Mouse (Mus musculus) midbrain, embryonic 15.5 days (tissue): ENCODE results near the gene Heatr4. TPM values are rescaled to one million over a fixed set of nuclear protein-coding genes. Genes with fewer than 3 reads are reported as not detected.
"Not testable (repeated sequence)": the region's sequence is repeated elsewhere in the genome, so short reads cannot be mapped to it uniquely, and the experiment has no call there.

ENCODE experiments used
- ATAC-seq: fragments of 200-750 bp; cut with Nextera tagmentation; replicated peaks from 2 replicates; pipeline ENCODE4 v1.8.0; 2017; ENCODE audit warnings: moderate TSS enrichment
- H3K27ac ChIP-seq: fragments of 300-500 bp; sonication (generic); 2 replicates; pipeline ENCODE4 v1.5.1; 2015; ENCODE audit warnings: mild to moderate bottlenecking, inconsistent platforms
- H3K27me3 ChIP-seq: fragments of 300-500 bp; sonication (generic); replicated peaks from 2 replicates; pipeline ENCODE4 v1.6.1; 2015; ENCODE audit warnings: inconsistent platforms
- H3K36me3 ChIP-seq: fragments of 300-500 bp; sonication (generic); replicated peaks from 2 replicates; pipeline ENCODE4 v1.6.1; 2015; ENCODE audit warnings: inconsistent platforms
- H3K4me1 ChIP-seq: fragments of 300-500 bp; sonication (generic); 2 replicates; pipeline ENCODE4 v1.6.1; 2015; ENCODE audit warnings: inconsistent platforms
- H3K4me2 ChIP-seq: fragments of 300-500 bp; sonication (generic); 2 replicates; pipeline ENCODE4 v1.6.1; 2015; ENCODE audit warnings: inconsistent platforms, mild to moderate bottlenecking, moderate library complexity
- H3K4me3 ChIP-seq: fragments of 300-500 bp; sonication (generic); 2 replicates; pipeline ENCODE4 v1.5.1; 2015; ENCODE audit warnings: mild to moderate bottlenecking, inconsistent platforms
- H3K9ac ChIP-seq: fragments of 300-500 bp; sonication (generic); 2 replicates; pipeline ENCODE4 v1.6.1; 2015; ENCODE audit warnings: mild to moderate bottlenecking, inconsistent platforms
- H3K9me3 ChIP-seq: fragments of 300-500 bp; sonication (generic); 2 replicates; pipeline ENCODE4 v1.6.1; 2016; ENCODE audit warnings: inconsistent platforms
- WGBS: fragments of 180-500 bp; shearing (Covaris S2); methylation state at CpG from one replicate; pipeline ENCODE4 v1.1.7; 2015; ENCODE audit warnings: mixed read lengths; 5-methylcytosine and 5-hydroxymethylcytosine counted together
- polyA plus RNA-seq: library from polyadenylated mRNA; unstranded; fragments of >200 nt; fragmentation: Nextera tagmentation; extraction: Ambion mirVana; gene quantifications from 2 replicates; pipeline ENCODE4 v1.2.1, GENCODE M21; 2015

Heatr4 gene
- polyA plus RNA-seq: 0.09 TPM in 1 of 2 replicates, not detected in the other

DNA sequence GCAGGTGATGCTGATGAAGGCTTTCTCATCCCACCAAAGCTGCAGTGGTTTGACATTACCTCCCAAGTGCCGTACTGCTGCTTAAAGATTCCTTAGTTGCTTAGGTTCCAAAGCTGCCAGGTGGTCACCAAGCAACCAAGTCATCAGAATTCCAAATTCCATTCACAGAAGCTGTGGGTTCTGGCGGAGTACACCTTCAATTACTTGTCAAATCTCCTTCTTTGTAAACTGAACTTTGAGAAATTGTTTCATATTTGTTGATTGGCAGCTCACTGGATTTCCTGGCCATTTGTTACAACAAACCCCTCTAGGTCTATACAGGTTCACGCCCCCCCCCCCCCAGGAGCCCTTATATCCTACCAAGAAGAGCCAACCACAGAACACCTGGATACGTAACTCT is at the start of gene Heatr4:
Gene Heatr4 (minus strand): TSS at position 101 of the 400 bp plus-strand sequence.
- Histone ChIP-seq H3K27me3 (no peaks in the 10 kb centered on the region), H3K9me3 (no peaks in the 10 kb centered on the region), H3K27ac (no peak within 1 kb of the TSS), H3K4me1 (peaks cover 9% of the 10 kb centered on the region), H3K4me3 (no peak within 1 kb of the TSS), H3K4me2 (no peak within 1 kb of the TSS), H3K36me3 (no peaks in the 10 kb centered on the region), H3K9ac (no peak within 1 kb of the TSS)
- 74% methylated on average over 4 of the region's 4 CpGs for WGBS
- ATAC-seq: no peak

DNA sequence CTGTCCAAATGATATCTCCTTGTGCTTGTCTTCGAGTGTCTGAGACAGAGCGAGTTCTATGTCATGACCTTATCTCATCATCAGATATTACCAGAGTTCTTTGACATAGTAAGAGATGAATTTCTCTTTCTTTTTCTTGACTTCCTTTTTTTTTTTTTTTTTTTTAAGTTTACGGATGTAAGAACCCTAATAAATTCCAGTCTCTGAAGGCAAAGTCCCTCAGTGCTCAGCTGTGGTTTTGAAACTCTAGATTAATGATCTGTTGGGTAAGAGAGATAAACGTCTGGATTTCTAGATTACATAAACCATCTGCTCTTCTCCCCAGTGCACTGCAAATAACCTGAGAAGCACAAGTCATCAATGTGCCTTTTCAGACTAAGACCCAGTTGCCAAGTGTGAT is 49.5 kb upstream of the Heatr4 start:
- Histone ChIP-seq H3K4me1 (no peaks in the 10 kb centered on the region), H3K4me3 (no peak overlapping the region), H3K9me3 (no peaks in the 10 kb centered on the region), H3K4me2 (no peak overlapping the region), H3K9ac (no peak overlapping the region), H3K36me3 (no peaks in the 10 kb centered on the region), H3K27me3 (0 out of 2 replicates have a peak, but pooled peaks cover 4% of the 10 kb centered on the region), H3K27ac (no peak overlapping the region)
- 80% methylated on average over 4 of the region's 4 CpGs for WGBS
- no peak for ATAC-seq

DNA sequence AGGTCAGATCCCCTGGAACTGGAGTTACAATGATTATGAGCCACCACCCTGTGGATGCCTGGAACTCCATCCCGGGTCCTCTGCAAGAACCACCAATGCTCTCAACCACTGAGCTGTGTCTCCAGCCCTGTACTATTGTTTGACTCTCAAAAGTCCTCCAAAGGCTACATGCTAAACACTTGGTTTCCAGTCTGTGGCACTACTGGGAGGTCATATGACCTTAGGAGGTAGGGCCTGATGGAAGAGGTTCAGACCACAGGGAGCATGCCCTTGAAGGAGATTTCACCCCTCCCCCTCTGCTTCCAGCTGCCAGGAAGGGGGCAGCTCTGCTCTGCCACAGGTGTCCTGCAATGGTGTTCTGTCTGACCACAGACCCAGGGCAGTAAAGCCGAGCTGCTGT is 48.6 kb upstream of the Heatr4 start:
- H3K4me2 ChIP-seq: not testable (repeated sequence)

DNA sequence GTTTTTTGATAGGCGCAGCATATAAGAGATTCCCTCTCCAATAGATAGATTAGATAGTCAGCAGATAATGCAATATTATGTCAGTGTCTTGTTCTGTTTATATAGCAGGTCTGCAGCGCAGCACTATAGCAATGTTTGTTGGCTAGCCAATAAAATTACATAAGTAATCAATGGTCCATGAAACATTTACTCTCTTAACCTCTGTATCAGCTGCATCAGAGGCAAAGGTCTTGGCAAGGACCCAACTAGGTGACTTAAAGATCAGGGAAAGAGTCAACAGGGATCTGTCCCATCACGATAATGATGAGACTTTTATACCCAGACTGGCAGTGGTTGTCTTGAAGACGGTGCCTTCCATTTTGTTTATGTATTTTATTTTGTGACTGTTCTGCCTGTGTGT is 48.2 kb upstream of the Heatr4 start:
- no peaks in the 10 kb centered on the region for H3K4me1 ChIP-seq
- no peak overlapping the region for H3K9ac ChIP-seq
- H3K27me3 ChIP-seq: 0 out of 2 replicates have a peak, but pooled peaks cover 4% of the 10 kb centered on the region
- H3K4me2 ChIP-seq: no peak overlapping the region
- no peak overlapping the region for H3K4me3 ChIP-seq
- no peak for ATAC-seq
- WGBS: 89% methylated on average over 4 of the region's 4 CpGs
- H3K36me3 ChIP-seq: no peaks in the 10 kb centered on the region
- no peak overlapping the region for H3K27ac ChIP-seq
- no peaks in the 10 kb centered on the region for H3K9me3 ChIP-seq

More for the DNA sequence above, 48.6 kb upstream of the Heatr4 start:
- not testable (repeated sequence) for H3K9ac ChIP-seq, H3K4me3 ChIP-seq, H3K27ac ChIP-seq, H3K27me3 ChIP-seq, H3K4me1 ChIP-seq, H3K36me3 ChIP-seq, H3K9me3 ChIP-seq, ATAC-seq
- 79% methylated on average over 2 of the region's 2 CpGs for WGBS

DNA sequence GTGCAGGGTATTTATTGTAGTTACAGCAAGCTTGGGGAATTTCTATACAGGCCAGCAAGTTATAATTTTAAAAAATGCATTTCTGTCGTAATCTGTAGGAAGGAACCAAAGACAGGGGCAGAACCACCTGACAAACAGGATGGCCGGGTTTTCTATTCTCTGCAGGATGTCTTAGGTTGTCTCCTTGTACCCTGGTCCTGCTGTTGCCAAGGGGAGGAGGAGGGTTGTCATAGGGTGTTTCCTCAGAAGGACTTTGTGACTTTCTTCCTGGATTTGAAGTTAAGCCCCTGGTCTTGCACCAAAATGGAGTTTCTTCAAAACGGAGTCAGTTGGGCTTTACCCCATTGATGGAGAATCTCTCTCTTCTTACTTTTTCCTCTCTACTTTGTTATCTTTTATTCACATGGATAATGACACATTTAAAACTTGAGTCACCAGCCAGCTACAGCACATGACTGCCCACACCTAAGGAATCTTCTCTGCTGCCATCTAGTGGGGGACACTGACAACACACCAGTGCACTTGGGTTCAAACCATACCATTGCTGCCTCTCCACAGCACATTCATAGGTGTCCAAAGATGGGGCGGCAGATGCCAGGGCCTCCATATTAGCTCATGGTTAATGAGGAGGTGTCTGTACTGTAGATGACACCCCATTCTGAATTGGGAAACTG is 46.1 kb upstream of the Heatr4 start:
- Histone ChIP-seq H3K36me3 (no peaks in the 10 kb centered on the region), H3K9ac (no peak overlapping the region), H3K9me3 (no peaks in the 10 kb centered on the region), H3K27ac (no peak overlapping the region), H3K4me1 (no peaks in the 10 kb centered on the region), H3K27me3 (no peaks in the 10 kb centered on the region), H3K4me3 (no peak overlapping the region), H3K4me2 (no peak overlapping the region)
- ATAC-seq: peak; percentile 69
- WGBS: 76% methylated on average over 4 of the region's 4 CpGs

DNA sequence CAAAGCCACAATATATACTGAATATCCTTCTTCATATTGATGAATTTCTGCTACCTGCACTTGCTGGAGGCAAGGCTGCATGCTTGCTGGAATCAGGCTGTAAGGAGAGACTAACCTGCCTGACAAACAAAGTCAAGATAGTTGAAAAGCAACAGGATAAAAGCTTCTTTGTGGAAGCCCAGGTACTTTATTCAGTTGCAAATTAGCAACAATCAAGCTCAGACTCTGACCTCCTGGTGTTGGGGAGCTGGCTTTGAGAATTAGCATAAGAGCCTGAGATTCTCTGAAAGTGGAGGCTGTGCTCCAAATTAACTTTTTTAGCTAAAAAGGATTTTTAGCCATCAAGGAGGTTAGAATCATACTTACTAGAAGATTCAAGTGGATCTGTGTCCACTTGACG is 44.4 kb upstream of the Heatr4 start:
- H3K9me3 ChIP-seq, H3K27me3 ChIP-seq, H3K27ac ChIP-seq, H3K4me1 ChIP-seq, H3K4me3 ChIP-seq, ATAC-seq, H3K9ac ChIP-seq, H3K4me2 ChIP-seq, H3K36me3 ChIP-seq: not testable (repeated sequence)
- 95% methylated on average over 1 of the region's 1 CpGs for WGBS

DNA sequence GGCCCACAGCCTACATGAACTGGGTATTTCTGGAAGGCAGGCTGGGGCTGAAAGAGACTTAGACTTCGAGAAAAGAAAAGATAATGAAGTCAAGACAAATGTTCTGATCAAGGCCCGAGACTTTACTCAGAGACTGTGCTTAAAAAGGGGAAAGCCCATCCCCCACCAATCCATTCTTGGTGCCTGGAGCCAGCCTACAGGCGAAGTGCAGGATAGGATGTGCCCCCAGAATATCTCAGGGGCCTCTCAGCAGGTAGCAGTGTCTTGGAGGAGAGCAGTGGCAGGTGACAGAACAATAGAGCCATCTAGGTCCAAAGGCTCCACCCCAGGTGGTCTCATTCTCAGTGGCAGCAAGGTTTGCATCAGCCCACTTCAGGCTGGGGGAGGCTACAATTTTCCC is 43.7 kb upstream of the Heatr4 start:
- H3K36me3 ChIP-seq, H3K4me3 ChIP-seq, H3K27ac ChIP-seq, H3K27me3 ChIP-seq, H3K4me1 ChIP-seq, H3K9me3 ChIP-seq, ATAC-seq, H3K4me2 ChIP-seq, H3K9ac ChIP-seq: not testable (repeated sequence)
- WGBS: 37% methylated on average over 3 of the region's 3 CpGs

DNA sequence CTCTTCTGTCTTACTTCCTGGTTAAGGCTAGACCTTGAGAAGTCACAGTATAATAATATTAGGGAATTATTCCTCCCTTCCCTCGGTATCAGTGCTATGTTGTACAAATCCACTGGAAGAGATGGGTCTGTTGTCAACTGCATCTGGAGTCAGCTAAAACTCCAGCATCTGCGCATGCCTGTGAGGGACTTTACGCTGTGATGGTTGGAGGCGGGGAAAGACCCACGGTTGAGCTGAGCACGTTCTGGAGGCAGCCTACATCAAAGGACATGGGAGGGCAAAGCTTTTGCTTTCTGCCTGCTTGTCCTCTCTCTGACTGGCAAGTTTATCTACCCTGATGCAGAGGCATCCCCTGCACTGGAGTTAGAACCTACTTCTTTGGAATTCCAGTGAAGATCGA is 41.2 kb upstream of the Heatr4 start:
- ATAC-seq: no peak
- 85% methylated on average over 7 of the region's 7 CpGs for WGBS

DNA sequence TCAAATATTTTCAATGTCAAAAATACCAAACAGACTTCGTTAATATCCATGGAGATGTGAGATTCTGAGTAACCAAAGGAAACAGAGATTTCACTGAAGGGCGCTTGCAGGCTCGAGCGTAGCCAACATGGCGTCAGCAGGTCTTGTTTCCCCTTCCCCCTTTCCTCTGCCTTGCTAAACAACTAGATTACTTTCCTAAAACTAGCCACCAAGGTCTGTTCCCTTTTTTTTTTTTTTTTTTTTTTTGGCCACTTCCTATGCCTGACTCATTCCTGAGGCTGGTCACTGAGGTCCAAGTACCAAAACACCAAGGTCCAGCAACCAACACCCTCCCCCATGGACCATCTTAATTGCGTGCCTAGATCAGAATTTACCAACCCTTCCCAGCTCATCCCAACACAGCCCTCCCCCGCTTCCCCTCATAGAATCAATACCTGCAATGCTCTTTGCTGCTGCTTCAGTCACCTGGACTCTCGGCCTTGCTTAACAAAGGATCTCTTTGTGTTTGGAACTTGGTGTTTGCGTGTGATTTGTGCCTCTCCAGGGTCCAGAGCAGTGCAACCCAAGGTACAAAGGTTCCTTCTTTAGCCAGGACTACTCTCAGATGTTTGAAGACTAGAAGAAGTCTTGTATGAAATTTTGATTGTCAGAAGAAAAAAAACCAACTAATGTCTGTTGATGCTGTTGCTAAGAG is 38.5 kb upstream of the Heatr4 start:
- no peaks in the 10 kb centered on the region for H3K9me3 ChIP-seq
- H3K4me2 ChIP-seq: no peak overlapping the region
- no peaks in the 10 kb centered on the region for H3K4me1 ChIP-seq
- no peak overlapping the region for H3K27ac ChIP-seq
- no peak overlapping the region for H3K4me3 ChIP-seq
- H3K9ac ChIP-seq: no peak overlapping the region
- no peaks in the 10 kb centered on the region for H3K27me3 ChIP-seq
- WGBS: 88% methylated on average over 9 of the region's 9 CpGs
- no peak for ATAC-seq
- H3K36me3 ChIP-seq: no peaks in the 10 kb centered on the region

More for the DNA sequence above, 41.2 kb upstream of the Heatr4 start:
- Histone ChIP-seq H3K27me3 (no peaks in the 10 kb centered on the region), H3K9me3 (no peaks in the 10 kb centered on the region), H3K36me3 (no peaks in the 10 kb centered on the region), H3K27ac (no peak overlapping the region), H3K4me1 (no peaks in the 10 kb centered on the region), H3K4me3 (no peak overlapping the region), H3K9ac (no peak overlapping the region), H3K4me2 (no peak overlapping the region)

DNA sequence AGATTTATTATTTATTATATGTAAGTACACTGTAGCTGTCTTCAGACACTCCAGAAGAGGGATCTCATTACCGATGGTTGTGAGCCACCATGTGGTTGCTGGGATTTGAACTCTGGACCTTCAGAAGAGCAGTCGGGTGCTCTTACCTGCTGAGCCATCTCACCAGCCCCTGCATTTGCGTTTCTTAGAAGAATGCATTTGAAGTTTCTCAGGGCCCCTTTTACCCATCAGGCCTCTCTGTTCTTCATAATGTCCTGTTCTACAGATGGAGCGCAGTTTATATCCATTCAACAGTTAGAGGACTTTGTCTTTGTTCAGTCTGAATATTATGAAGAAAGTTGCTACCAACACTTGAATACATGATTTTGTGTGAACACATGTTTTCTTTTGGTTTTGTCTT is 37.6 kb upstream of the Heatr4 start:
- not testable (repeated sequence) for H3K4me2 ChIP-seq, H3K27me3 ChIP-seq, H3K9me3 ChIP-seq, ATAC-seq, H3K36me3 ChIP-seq, H3K4me1 ChIP-seq, H3K4me3 ChIP-seq, H3K27ac ChIP-seq, H3K9ac ChIP-seq
- WGBS: 88% methylated on average over 4 of the region's 4 CpGs

DNA sequence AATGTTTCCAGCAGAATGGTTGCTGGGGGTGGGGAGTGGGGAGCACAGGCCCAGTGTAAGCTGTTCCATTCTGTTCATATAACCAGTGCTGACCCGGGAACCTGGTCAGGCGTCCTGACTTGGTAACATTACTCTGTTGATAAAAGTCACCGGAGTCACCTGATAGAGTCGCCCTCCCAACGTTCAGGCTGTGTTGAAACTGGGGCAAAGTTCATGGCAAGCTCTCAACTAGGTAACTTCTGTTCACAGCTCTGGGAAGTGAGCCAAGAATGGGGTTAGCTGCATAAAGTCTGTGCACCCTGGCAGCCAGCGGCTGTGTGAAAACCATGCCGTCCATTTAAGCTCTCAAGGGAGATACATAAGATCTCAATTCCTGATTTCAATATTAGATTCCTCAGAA is 35.9 kb upstream of the Heatr4 start:
- not testable (repeated sequence) for H3K4me1 ChIP-seq, H3K9ac ChIP-seq, H3K4me2 ChIP-seq, H3K4me3 ChIP-seq, H3K27ac ChIP-seq, H3K36me3 ChIP-seq, ATAC-seq, H3K27me3 ChIP-seq, H3K9me3 ChIP-seq
- 59% methylated on average over 7 of the region's 7 CpGs for WGBS

DNA sequence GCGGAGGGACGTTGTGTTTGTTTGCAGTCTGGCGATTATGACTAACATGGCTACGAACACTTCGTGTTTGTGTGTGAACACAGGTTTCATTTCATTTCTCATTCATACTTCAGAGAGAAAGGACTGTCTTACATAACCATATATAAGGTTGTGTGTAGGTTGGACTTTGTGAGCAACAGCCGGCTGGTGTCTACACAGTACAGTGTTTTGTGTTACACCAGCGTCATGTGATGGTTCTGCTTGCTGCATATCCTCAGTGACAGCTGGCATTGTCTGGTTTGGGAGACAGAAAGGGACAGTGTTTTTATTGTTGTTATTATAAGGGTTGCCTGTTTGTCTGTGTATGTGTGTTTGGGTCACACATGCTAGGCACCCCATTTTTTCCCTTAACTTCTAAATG is 29.0 kb upstream of the Heatr4 start:
- no peak overlapping the region for H3K4me3 ChIP-seq
- no peak overlapping the region for H3K9ac ChIP-seq
- no peak overlapping the region for H3K4me2 ChIP-seq
- H3K9me3 ChIP-seq: no peaks in the 10 kb centered on the region
- 96% methylated on average over 7 of the region's 7 CpGs for WGBS
- H3K36me3 ChIP-seq: no peaks in the 10 kb centered on the region
- H3K27me3 ChIP-seq: no peaks in the 10 kb centered on the region
- ATAC-seq: no peak
- peaks cover 20% of the 10 kb centered on the region for H3K4me1 ChIP-seq
- no peak overlapping the region for H3K27ac ChIP-seq

DNA sequence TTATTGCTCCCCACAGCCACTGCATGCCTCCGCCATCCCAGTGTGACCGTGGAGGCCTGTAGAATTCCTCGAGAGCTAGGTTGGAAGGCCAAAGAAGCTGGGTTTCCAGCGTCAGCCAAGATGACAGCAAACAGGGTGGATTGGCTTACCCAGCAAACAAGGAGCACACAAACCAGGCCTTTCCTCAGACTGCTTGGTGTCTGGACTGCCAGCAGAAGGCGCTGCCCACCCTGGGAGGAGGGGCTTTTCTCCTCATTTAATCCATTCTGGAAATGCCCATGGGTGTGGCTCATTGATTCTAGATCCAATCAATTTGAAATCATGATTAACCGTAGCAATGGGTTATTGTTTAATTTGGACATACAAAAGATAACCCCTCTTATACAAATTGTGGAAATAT is 28.5 kb upstream of the Heatr4 start:
- peaks cover 24% of the 10 kb centered on the region for H3K4me1 ChIP-seq
- H3K4me3 ChIP-seq: no peak overlapping the region
- no peaks in the 10 kb centered on the region for H3K9me3 ChIP-seq
- WGBS: 54% methylated on average over 6 of the region's 6 CpGs
- ATAC-seq: no peak
- H3K27me3 ChIP-seq: no peaks in the 10 kb centered on the region
- 0 out of 2 replicates have a peak overlapping the region, but pooled peaks have one; percentile 1 for H3K27ac ChIP-seq
- no peak overlapping the region for H3K9ac ChIP-seq
- peak overlapping the region; percentile 1; the same call in 1 of the 2 replicates for H3K4me2 ChIP-seq
- H3K36me3 ChIP-seq: no peaks in the 10 kb centered on the region
